Mouse (Mus musculus) gastrocnemius, postnatal 14 days (tissue): ENCODE results near the gene Hat1. TPM values are rescaled to one million over a fixed set of nuclear protein-coding genes. Genes with fewer than 3 reads are reported as not detected.

Experiments
- DNase-seq: peaks from one replicate; pipeline ENCODE4 v3.0.0; 2021; ENCODE audit warnings: mixed read lengths
- intact Hi-C: fragments of 180-260 bp; cut with DNase I; formaldehyde crosslinking; loops from one replicate; pipeline ENCODE4 v1.15.1; 2025; ENCODE audit warnings: low total_unique reads
- total RNA-seq, 2 experiments: library from RNA; stranded (reverse); gene quantifications; 2 replicates each; pipeline ENCODE4 v1.2.3; 2021

The Hat1 gene
- total RNA-seq, 2 experiments from 2014 or later: 12.7 to 14.1 TPM

DNA sequence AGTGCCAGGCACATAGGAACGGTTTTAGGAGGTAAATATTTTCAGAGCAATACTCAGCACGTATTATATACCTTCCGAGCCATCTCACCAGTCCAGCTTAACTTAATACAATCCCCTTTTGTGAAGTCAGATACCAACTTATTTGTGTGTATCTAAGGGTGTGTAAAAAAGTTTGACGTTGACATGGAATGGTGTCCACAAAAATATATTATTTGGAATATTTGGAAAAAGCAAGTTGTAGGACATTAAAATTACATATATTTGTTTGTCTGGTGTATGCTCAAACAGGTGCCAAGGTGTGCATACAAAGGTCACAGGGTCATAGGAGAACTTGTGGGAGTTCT, 65.1 kb downstream of the Hat1 start:
- DNase-seq: no peak
- intact Hi-C loops: no loop called here

DNA sequence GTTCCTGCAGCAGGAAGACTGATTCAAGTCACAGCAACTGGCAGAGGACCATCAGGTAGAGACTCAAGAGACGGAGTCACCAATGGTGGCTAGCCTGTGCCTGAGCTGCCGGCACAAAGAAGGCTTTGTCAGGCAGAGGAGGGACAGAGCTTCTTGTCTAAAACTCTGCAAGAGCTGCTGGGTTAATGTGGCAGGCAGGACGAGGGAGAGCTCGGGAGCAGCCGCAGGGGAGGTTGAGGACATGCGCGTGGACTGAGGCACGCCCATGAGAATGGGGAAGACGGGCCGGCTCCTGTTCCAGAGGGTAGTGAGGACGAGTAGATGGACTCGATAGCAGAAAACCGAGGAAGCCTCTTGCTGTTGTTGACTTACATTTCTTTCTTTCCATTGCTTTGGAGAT, 69.9 kb downstream of the Hat1 start:
- no peak for DNase-seq
- intact Hi-C loops: no loop called here

DNA sequence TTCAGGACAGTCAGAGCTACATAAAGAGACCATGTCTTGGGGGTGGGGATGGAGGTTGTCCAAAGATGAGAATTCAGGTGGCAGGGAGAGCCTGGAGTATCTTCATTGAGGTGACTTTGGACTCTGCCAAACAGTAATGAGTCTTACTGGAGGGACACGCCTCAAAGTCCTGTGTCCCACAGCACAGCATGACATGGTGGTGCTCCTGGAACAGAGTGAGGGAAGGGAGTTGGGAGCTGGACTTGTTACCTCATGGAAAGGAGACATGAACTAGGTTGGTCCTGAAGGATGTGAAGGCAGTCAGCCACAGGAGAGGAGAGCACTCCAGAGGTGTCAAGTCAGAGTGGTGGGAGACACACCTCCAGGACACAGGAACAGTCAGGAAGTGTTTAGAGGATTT, 70.9 kb downstream of the Hat1 start:
- intact Hi-C loops: no loop called here

DNA sequence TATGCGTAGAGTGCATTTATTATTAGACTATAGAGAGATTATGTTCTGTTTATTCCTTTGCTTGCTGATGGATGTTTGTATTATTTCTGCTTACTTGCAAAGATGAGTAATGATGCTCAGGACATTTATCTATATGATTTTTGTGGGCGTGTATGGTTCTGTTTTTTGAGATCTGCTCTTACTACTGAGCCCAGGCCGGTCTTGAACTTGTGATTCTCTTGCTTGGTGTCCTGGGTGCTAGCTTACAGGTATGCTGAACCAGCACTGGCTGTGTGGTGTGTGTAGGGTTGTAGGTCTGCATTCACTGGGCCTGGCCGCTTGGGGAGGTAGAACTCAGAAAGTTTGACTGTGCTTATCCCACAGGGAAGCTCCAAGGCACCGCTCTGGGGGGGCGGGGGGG, 72.4 kb downstream of the Hat1 start:
- intact Hi-C loops: no loop called here

More for the DNA sequence above, 70.9 kb downstream of the Hat1 start:
- no peak for DNase-seq

DNA sequence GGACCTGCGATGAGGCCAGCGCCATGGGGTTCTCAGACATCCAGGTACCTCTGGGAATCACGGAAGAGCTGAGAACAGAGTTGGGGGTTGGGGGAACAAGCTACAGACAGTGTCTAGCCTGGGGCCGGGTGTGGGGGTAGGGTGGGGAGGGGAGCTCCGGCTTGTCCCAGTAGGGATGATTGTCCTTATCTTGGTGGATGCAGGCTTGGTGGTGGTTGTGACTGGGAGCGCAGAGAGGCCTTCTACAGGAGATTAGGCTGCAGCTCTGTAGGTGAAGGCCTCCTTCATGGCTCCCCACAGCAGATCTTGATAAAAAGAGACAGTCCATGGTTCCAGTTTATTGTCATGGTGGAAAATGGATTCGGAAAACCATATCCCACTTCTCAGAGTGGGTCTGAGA, 72.8 kb downstream of the Hat1 start:
- no peak for DNase-seq
- intact Hi-C loops: no loop called here

More for the DNA sequence above, 72.4 kb downstream of the Hat1 start:
- no peak for DNase-seq

DNA sequence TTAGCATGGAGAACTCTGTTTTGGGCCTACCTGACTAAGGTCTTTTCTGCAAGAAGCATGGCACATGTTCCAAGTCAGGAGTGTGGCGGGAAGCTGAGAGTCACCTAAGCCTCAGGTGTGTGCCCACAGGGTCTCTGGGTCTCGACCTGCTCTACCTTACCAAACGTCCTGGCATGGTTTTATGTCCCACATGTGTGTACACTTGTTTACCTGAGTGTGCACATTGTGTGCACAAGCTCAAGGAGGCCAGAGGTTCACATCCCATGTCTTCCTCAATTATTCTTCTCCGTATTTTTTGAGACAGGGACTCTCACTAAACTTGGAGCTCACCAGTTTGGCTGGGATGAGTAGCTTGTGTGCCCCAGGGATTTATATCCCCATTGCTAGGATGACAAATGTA, 73.3 kb downstream of the Hat1 start:
- DNase-seq: no peak
- intact Hi-C loops: no loop called here

DNA sequence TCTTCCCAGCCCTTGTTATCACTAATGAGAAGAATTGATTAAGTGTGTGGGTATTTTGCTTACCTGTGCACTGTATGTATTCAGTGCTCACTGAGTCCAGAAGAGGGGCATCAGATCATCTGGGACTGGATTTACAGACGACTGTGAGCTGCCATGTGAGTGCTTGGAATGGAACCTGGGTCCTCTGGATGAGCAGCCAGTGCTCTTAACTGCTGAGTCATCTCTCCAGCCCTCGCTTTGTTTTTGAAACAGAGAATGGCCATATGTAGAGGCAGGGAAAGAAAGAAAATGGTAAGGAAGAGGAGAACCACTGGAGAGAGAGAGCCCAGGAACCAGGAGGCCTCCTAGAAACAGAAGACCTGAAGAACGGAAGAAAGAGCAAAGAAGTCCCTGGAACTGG, 73.8 kb downstream of the Hat1 start:
- intact Hi-C loops: no loop called here
- DNase-seq: no peak

DNA sequence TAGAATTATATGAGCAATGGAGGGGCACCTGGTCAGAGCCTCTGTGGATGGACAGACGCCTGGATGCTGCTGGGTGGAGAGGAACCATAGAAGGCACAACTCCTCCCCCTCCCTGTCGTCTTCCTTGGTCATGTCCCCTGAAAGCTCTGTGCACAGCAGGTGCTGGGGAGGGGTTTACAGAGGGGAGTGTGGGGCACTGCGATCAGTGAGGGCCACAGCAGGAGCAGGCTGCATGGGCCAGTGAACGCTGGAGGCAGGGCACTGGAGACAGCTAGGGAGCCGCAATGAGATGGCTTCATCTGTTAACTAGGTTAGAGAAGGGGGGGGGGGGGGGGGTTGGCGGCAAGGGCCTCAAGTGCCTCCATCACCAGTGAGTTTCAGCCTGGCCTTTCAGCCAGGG, 77.3 kb downstream of the Hat1 start:
- no peak for DNase-seq
- intact Hi-C loops: no loop called here

DNA sequence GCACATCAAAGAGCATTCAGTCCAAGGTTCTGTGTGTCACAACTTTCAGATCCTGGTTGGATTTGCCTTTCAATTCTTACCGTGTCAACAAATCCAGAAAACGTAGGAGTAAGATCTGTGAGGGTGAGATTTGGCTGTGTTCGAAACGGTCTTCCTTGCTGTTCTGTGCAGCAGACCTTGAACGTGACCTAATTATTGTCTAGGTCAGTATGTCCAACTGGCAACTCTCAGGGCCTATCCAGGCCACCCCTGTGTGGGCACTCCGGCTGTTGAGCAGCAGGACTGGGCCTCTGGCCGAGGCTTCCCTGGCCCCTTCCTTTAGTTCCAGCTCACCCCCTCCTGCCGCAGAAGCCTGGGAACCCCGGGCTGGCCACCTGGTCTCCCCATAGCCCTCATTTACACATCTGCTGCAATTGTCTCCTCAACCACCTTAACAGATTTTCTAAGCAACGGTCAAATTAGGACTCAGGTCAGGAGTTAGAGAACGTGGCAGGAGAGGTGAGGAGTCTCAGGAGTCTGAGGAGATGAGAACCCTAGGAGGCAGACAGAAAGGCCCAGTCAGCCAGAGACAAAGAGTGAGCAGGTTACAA, 78.2 kb downstream of the Hat1 start:
- intact Hi-C loops: no loop called here
- DNase-seq: no peak

DNA sequence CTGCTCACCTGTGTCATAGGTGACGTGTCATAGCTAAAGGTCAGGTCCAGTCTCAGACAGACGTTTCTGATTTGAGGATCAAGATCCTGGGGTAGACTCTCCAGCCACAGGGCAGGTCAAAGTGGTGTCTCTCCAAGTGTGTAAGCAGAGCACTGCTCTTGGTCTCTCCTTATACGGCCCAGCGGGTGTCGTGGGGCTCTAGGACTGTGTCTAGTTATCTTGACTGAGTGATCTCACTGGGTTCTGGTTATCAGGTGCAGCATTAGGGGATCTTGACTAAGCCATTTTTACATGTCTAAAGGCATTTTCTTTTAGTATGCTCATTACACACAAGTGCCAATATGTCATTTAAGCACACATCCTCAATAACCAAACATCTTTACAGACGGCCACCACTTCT, 82.3 kb downstream of the Hat1 start:
- DNase-seq: no peak
- intact Hi-C loops: no loop called here

DNA sequence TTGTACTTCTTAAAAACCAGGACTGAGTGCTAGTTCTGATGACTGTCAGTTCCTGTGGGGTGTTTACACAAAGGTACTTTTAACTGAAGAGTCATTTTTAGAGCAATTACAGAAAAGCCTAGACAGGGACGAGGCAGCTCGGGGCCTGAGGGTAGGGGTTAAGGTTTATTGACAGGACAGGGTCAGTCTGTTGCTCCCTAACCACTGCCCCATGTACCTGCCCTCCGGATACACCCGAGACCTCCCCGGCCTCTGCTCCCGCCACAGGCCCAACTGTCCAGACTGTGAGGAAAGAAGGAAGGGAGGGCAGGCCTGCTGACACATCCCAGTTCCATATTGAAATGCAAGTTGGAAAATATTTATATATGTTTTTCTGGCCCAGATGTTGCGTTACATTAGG, 85.1 kb downstream of the Hat1 start:
- DNase-seq: no peak
- intact Hi-C loops: no loop called here

DNA sequence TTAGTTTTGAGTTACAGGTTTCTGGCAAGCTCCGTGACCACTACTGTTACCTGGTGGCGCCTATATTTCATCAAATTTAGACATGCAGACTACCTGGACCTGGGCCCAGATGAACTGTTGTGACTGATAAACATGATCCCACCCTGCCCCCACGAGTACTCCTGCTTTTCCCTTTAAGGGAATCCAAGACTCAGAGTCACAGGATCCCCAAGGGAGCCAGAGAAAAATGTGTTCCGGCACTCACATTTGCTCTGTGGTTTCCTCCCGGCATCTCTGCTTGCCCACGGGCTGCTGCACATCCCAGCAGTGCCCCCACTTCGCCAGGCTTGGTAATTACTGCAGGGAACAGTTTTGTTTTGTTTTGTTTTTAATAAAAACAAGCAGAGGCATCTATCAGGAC, 85.6 kb downstream of the Hat1 start:
- DNase-seq: peak; percentile 10
- intact Hi-C loops: no loop called here

DNA sequence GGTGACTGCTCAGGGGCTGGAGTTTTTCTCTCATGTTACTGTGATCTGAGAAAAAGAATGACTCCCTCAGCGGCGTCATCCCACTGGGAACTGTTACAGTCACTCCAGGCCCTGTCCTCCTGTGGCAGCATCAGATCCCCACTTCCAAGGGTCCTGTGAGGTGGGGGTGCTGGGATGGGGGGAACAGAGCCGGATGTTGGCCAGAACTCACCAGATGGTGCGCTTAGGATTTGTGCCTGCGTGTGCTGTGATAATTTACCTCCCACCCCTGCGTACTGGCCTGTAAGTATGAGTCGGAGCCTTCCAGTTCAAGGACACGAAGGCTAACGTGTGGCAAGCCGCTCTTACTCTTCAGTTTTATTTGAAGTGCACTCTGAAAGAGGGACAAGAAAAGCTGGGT, 86.6 kb downstream of the Hat1 start:
- DNase-seq: no peak
- intact Hi-C loops: no loop called here

DNA sequence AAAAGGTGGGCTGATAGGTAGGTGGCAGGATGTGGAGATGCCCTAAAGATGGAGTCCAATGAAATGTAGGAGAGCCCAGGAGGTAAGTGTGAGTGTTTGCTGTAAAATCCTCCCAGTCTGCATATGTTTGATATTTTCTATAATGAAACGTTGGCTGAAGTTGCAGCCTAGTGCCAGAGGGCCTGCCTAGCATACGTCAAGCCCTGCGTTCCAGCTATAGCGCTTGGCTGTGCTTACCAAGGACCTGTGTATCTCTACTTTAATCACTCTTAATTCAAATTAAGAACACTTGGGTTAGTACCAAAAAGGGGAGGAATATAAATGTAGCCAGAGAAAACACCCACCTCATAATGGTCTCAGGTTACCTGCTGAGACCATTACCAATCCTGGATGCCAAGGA, 87.0 kb downstream of the Hat1 start:
- intact Hi-C loops: no loop called here
- no peak for DNase-seq

DNA sequence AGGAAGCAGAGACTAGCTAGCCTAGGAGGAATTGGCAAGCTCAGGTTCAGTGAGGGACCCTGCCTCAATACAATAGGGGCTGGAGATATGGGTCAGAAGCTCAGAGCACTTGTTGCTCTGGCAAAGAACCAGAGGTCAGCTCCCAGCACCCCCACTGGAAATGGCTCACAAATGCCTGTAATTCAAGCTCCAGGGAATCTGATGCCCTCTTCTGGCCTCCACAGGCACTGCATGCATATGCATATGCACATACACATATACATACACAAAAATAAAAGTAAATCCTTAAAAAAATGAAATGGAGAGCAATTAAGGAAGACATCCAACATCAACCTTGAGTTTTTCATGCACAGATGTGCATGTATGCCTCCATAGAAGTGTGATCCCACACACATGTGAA, 89.0 kb downstream of the Hat1 start:
- no peak for DNase-seq
- intact Hi-C loops: no loop called here

DNA sequence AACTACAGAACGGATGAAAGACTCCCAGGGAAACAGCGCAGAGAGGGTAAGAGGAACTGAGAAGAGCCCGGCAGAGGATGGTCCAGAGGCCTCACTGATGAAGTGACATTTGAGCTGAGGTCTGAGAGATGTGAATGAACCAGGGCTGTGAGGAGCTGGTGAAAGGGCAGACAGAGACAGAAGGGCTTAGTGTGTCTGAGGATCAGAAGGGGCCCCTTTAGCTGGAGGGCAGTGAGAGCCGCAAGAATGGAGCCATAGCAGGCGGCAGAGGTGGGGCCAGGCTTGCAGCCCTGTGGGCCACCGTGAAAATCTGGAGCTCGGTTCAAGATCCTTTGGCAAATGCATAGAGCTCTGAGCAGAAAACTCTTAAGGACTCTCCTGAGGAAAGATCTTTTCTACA, 91.2 kb downstream of the Hat1 start:
- intact Hi-C loops: no loop called here
- no peak for DNase-seq

DNA sequence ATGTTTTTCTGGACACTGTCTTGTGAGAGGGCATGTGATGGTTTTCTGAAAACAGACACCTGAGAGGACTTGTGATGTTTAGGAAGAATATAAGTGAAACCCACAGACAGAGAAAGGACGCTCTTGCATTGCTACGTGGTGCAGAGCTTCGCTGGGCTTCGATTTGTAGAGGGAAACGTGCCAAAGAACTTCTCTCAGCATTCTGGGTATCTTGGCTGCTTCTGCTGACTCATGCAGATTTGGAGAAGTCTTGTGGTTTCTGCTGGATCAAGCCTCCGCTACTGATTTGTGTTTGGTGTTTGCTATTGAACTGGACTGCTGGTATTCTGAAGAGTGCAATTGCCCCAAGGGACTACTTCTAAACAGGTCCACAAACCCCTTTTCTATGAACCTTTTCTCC, 93.1 kb downstream of the Hat1 start:
- DNase-seq: no peak
- intact Hi-C loops: no loop called here

DNA sequence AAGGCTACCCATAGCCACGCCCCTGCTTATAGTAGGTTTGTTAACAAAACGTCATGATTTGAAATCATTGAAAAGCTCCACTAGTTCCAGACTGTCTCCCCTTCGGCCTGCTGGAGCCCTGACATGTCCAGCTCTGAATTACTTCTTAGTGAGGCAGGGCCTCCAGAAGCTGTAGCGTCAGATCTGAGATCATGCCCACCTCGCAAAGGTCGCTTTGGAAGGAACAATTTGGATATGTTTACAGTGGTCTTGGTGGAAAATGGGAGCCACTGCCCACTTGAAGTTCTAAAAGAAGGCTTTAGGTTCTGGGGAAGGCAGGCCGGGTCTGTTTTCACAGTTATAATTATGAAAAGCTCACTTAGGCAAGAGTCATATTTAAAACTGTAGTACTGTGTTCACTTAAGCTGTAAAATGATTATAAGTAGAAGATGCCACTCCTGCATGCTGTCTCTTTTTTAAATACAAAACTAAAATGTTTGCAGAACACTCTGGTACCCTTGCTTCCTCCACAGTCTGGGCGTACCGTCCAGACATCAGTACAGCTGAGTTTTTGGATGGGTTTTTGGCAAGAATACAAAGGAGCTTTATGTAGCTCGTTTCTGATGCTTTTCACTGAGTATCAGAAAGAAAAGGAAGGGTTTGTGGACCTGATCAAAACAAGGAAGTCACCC, 94.4 kb downstream of the Hat1 start:
- no peak for DNase-seq
- intact Hi-C loops: no loop called here

DNA sequence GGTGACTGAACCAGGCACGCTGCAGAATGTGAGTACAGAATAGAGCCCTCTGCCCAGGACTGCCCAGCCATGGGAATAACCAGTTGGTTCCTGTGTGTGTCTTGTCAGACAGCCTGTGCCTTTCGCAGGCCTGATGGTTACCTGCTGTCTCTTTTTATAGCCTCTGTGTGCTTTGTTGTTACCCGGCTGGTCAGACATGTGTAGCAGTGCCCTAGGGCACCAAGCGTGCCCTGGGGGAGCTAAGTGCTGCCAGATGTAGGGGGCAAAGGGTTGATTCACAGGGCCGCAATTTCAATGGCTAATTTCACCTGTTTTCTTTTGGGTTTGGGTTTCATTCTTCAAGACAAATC, 94.9 kb downstream of the Hat1 start:
- intact Hi-C loops: no loop called here

More for the DNA sequence above, 94.9 kb downstream of the Hat1 start:
- DNase-seq: no peak
